Mouse (Mus musculus): ENCODE data around the gene Bbof1.

DNA sequence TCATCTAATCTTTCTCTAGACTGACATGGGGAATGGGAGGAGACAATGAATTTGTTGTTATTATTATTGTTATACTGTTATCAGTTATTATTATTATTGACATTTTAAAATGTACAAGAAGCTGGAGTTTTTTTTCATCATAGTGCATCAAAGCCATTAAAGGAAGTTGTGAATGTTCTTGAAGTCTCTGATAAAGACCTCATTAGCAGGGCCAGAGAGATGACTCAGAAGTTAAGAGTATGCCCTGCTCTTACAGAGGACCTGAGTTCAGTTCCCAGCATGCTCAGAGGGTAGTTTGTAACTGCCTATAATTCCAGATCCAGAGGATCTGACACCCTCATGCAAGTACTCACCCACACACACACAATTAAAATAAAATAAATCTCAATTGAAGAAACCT, 11.2 kb upstream of the Bbof1 start:
- TF ChIP-seq CTCF (IDR thresholded peaks at IDR 0.05; ENCODE audit: low read depth, low read length), result no peak
- no peak for TF ChIP-seq POLR2A (IDR thresholded peaks at IDR 0.05; ENCODE audit: borderline replicate concordance, low read depth, low read length)
